Mouse (Mus musculus): ENCODE measurements around the gene Popdc2.

- TF ChIP-seq CTCF (IDR thresholded peaks at IDR 0.05; ENCODE audit: low read depth) (no peak), EP300 (IDR thresholded peaks at IDR 0.05; ENCODE audit: low read depth) (no peak)
Observed at GRCm38 (mm10) chr16:38347588-38347987, 14.4 kb upstream of the Popdc2 start.

Data from heart, postnatal 0 days (tissue).